Mouse (Mus musculus) forebrain, embryonic 12.5 days (tissue): Measurements from ENCODE around the gene Letmd1. TPM values are rescaled to one million over a fixed set of nuclear protein-coding genes. Genes with fewer than 3 reads are reported as not detected.

Experiments used
- ATAC-seq: fragments of 200-750 bp; cut with Nextera tagmentation; 2 replicates; pipeline ENCODE4 v1.8.0; 2017; ENCODE audit warnings: moderate TSS enrichment; ENCODE audit not compliant: low FRiP score
- H3K27ac ChIP-seq: fragments of 300-500 bp; sonication (generic); 2 replicates; pipeline ENCODE4 v1.5.1; 2016; ENCODE audit warnings: mild to moderate bottlenecking
- H3K27me3 ChIP-seq: fragments of 300-500 bp; sonication (generic); 2 replicates; pipeline ENCODE4 v1.6.1; 2016; ENCODE audit warnings: mild to moderate bottlenecking
- H3K36me3 ChIP-seq: fragments of 300-500 bp; sonication (generic); replicated peaks from 2 replicates; pipeline ENCODE4 v1.6.1; 2016; ENCODE audit warnings: mild to moderate bottlenecking
- H3K4me1 ChIP-seq: fragments of 300-500 bp; sonication (generic); 2 replicates; pipeline ENCODE4 v1.6.1; 2016
- H3K4me2 ChIP-seq: fragments of 300-500 bp; sonication (generic); 2 replicates; pipeline ENCODE4 v1.6.1; 2016; ENCODE audit warnings: mild to moderate bottlenecking, moderate library complexity
- H3K4me3 ChIP-seq: fragments of 300-500 bp; sonication (generic); replicated peaks from 2 replicates; pipeline ENCODE4 v1.5.1; 2016; ENCODE audit warnings: mild to moderate bottlenecking
- H3K9ac ChIP-seq: fragments of 300-500 bp; sonication (generic); 2 replicates; pipeline ENCODE4 v1.6.1; 2016; ENCODE audit warnings: mild to moderate bottlenecking
- H3K9me3 ChIP-seq: fragments of 300-500 bp; sonication (generic); 2 replicates; pipeline ENCODE4 v1.6.1; 2016
- WGBS: fragments of 180-500 bp; shearing (Covaris S2); methylation state at CpG from one replicate; pipeline ENCODE4 v1.1.7; 2016; 5-methylcytosine and 5-hydroxymethylcytosine counted together
- polyA plus RNA-seq: library from polyadenylated mRNA; unstranded; fragments of >200 nt; fragmentation: Nextera tagmentation; extraction: Ambion mirVana; gene quantifications from 2 replicates; pipeline ENCODE4 v1.2.1, GENCODE M21; 2016

The Letmd1 gene
- polyA plus RNA-seq, 1 experiment from 2014 or later, result 41.9 TPM

DNA sequence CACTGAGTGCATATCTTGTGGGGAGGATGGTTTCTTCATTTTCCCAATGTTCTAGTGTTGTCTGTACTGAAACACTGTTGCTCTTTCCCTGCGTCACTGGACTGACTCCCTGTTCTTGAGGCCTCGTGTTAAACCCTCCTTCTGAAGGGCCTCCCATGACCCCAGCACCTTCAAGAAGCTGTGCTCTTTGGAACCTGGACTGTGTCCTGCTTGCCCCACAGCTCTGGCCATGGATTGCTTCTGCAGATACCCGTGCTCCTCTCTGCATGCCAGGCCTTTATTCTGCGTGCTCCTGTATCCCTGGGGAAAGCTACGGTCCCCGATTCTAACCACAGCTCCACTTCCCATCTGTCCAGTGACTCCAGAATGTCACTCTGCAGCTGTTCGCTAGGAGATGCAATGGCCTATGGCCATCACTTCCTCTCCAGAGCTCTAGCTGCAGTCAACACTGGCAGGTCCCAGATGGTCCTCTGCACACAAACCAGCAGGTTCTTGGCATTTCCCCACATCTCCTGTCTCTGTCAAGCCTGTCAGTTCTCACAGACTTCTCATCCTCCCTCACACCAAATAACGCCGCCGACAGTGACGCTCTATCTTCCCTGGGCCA is 38.8 kb upstream of the Letmd1 start:
- Histone ChIP-seq H3K4me1 (no peaks in the 10 kb centered on the region), H3K27ac (no peak overlapping the region), H3K9me3 (no peaks in the 10 kb centered on the region), H3K4me2 (no peak overlapping the region), H3K4me3 (no peak overlapping the region), H3K27me3 (peaks cover 10% of the 10 kb centered on the region), H3K36me3 (no peaks in the 10 kb centered on the region), H3K9ac (no peak overlapping the region)
- 79% methylated on average over 11 of the region's 11 CpGs for WGBS
- no peak for ATAC-seq

DNA sequence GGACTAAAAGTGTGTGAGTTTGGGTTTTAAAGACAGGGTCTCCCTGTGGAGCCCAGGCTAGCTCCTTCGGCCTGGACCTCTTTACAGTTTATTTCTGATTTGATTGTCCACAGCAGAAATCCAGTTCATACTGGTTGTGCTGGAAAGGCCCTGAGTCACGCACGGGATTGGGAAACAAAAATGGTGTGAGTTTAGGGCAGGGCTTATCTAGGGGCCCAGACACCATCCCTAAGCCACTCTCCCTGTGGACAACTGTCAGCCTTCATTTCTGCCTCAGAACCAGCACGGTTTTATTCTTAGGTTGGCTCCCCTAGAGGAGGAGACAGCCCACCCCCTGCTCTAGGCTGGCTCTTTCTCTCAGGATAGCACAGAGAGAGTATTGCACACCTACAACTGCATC is 35.6 kb upstream of the Letmd1 start:
- Histone ChIP-seq H3K27me3 (no peaks in the 10 kb centered on the region), H3K9ac (no peak overlapping the region), H3K4me3 (no peak overlapping the region), H3K9me3 (no peaks in the 10 kb centered on the region), H3K27ac (no peak overlapping the region), H3K4me1 (no peaks in the 10 kb centered on the region), H3K36me3 (no peaks in the 10 kb centered on the region), H3K4me2 (no peak overlapping the region)
- 72% methylated on average over 4 of the region's 4 CpGs for WGBS
- ATAC-seq, result no peak

DNA sequence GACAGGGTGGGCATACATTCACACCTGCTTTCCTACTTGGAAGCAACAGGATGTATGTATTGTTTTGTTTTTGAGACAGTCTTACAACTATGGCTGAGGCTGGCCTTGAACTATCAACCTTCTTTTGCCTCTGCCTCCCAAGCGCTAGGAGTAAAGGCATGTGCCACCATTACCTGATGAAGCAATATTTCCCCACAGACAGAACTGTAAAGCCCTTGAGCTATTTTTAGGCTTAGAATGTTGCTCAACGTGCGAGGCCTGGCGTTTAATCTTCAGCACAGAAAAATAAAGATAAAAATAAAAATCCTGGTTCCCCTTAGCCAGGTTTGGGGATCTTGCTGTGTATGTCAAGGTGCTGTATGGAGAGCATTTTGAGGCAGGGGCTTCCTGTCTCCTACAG is 32.7 kb upstream of the Letmd1 start:
- Histone ChIP-seq H3K27ac (no peak overlapping the region), H3K4me1 (no peaks in the 10 kb centered on the region), H3K4me2 (no peak overlapping the region), H3K9me3 (no peaks in the 10 kb centered on the region), H3K9ac (no peak overlapping the region), H3K36me3 (no peaks in the 10 kb centered on the region), H3K27me3 (no peaks in the 10 kb centered on the region), H3K4me3 (no peak overlapping the region)
- 89% methylated on average over 4 of the region's 4 CpGs for WGBS
- ATAC-seq, result no peak

DNA sequence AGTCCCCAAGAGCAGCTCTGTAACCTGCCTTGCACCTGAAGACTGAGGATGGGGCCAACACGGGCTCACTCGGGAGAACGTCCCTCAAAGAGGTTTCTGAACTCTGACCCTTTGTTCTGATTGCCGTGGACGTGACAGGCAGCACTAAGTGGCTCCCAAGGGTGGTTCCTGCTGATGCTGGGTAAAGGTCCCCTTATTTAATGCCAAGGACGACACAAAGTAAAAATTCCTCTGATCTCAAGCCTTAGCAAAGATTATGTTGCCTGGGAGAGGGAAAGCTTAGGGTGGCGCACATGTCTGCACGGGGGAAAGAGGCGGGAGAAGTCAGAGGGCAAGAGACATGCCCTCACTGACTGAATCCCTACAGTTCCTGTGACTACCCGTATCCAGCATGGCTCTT is 32.3 kb upstream of the Letmd1 start:
- no peak overlapping the region for H3K9ac ChIP-seq
- ATAC-seq, result no peak
- WGBS, result 77% methylated on average over 10 of the region's 10 CpGs

DNA sequence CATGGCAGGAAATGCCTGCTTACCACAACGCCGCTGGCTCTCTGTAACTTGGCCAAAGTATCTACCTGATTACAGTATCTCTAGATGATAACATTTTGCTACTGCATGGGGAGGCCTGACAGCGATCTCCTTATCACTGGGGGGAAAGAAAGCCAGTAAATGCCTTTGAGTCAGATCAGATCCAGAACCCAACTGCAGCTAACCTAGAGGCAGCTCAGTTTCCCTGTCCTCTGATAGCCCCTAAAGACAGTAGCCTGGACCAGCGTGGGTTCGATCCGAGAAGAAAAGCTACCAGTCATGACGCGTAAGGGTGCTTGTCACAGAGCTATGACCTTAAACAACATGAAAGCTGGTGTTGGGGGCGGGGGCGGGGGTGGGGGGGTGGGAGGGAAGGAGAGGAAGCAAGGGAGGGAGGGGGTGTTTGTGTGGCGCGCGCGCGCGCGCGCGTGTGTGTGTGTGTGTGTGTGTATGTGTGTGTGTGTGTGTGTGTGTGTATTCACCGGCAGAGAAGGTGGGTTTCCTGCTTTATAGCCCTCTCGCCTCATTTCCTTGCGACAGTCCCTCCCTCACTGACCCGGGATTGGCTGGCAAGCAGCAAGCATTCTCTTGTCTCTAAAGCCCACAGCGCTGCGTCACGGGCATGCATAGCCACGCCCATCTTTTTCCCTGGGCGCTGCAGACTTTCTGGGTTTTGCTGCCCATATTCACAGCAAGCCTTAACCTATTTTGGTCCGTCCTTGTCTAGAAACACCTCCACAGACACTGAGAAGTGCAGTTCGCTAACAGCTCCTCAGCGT is 25.5 kb upstream of the Letmd1 start:
- H3K27me3 ChIP-seq, result no peaks in the 10 kb centered on the region
- peak overlapping the region; percentile 54 for H3K4me3 ChIP-seq
- H3K36me3 ChIP-seq, result no peaks in the 10 kb centered on the region
- peak overlapping the region; percentile 71 for H3K9ac ChIP-seq
- peak; percentile 97 for ATAC-seq
- peak overlapping the region; percentile 71 for H3K27ac ChIP-seq
- H3K4me1 ChIP-seq, result peaks cover 10% of the 10 kb centered on the region
- H3K4me2 ChIP-seq, result peak overlapping the region; percentile 65
- H3K9me3 ChIP-seq, result no peaks in the 10 kb centered on the region
- 10% methylated on average over 20 of the region's 31 CpGs for WGBS

More for the DNA sequence above, 32.3 kb upstream of the Letmd1 start:
- Histone ChIP-seq H3K27ac (no peak overlapping the region), H3K4me2 (no peak overlapping the region), H3K36me3 (no peaks in the 10 kb centered on the region), H3K27me3 (no peaks in the 10 kb centered on the region), H3K4me1 (no peaks in the 10 kb centered on the region), H3K4me3 (no peak overlapping the region), H3K9me3 (no peaks in the 10 kb centered on the region)

DNA sequence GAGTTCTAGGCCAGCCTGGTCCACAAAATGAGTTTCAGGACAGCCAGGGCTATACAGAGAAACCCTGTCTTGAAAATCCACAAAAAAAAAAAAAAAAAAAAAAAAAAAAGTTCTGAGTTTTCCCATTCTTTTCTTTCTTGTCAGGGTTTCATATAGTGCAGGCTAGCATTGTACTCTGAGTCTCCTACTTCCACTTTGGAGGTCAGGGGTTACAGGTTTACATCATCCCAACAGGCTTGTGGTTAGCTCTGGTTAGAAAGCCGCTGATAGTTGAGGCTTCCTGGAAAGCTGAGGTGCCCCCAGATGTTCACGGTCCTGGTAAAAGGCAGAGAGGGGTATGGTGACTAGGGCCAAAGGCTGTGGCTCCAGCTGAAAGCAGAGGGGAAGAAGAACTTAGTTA is 21.9 kb upstream of the Letmd1 start:
- Histone ChIP-seq H3K4me2 (no peak overlapping the region), H3K9ac (no peak overlapping the region), H3K4me1 (peaks cover 10% of the 10 kb centered on the region), H3K27ac (no peak overlapping the region), H3K27me3 (no peaks in the 10 kb centered on the region), H3K9me3 (no peaks in the 10 kb centered on the region), H3K36me3 (no peaks in the 10 kb centered on the region), H3K4me3 (no peak overlapping the region)
- 85% methylated on average over 2 of the region's 2 CpGs for WGBS
- no peak for ATAC-seq

DNA sequence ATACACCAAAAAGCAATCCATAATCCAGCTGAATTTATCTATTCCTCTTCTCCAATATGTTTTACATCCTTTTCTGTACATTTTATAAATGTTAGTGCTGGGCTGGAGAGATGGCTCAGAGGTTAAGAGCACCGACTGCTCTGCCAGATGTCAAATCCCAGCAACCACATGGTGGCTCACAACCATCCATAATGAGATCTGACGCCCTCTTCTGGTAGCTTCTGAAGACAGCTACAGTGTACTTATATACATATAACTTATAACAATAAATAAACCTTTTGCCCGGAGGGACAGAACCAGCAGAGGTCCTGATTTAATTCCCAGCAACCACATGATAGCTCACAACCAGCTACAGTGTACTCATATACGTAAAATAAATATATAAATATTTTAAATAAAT is 20.3 kb upstream of the Letmd1 start:
- H3K27ac ChIP-seq, result no peak overlapping the region
- no peak overlapping the region for H3K9ac ChIP-seq
- H3K27me3 ChIP-seq, result no peaks in the 10 kb centered on the region
- no peaks in the 10 kb centered on the region for H3K36me3 ChIP-seq
- no peak overlapping the region for H3K4me3 ChIP-seq
- H3K4me2 ChIP-seq, result no peak overlapping the region
- 79% methylated on average over 4 of the region's 4 CpGs for WGBS
- no peak for ATAC-seq
- H3K4me1 ChIP-seq, result peaks cover 6% of the 10 kb centered on the region
- no peaks in the 10 kb centered on the region for H3K9me3 ChIP-seq

DNA sequence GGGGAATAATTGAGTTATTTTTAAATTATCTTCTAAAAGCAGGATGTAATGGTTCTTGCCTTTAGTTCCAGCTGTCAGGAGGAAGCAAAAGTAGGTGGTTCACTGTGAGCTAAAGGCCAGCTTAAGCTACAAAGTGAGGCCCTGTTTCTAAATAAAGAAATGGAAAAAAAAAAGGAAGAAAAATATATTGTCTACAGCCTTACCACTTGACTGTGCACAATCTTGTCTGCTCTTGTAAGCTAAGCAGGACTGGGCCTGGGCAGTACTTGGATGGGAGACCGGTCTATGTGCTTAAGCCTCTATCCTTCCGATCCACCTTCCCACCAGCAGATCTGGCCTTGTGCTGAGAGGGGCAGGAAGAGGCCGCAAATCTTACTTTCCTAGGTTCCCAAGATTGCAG is 19.3 kb upstream of the Letmd1 start:
- Histone ChIP-seq H3K4me3 (no peak overlapping the region), H3K36me3 (no peaks in the 10 kb centered on the region), H3K9me3 (no peaks in the 10 kb centered on the region), H3K4me1 (no peaks in the 10 kb centered on the region), H3K9ac (no peak overlapping the region), H3K27me3 (no peaks in the 10 kb centered on the region), H3K27ac (no peak overlapping the region), H3K4me2 (no peak overlapping the region)
- ATAC-seq, result no peak
- 89% methylated on average over 3 of the region's 3 CpGs for WGBS

DNA sequence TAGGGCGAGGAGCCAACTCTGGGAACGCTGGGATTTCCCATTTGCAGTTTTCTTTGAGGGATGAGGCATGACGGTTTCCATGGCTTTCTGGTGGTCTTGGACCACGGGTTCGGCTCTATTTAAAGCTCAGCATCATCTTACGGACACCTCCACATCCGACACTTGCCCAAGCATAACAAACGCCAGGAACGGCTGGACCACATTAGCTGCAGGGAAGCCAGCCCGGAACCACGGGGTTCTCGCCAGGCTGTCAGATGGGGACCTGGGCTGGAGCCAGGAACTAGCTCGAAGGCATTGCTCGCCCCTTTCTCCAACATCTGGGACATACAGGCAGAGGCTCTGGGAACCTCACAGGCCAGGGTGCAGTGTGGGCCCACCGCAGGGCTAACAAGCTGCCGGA is 17.6 kb upstream of the Letmd1 start:
- H3K4me2 ChIP-seq, result no peak overlapping the region
- 85% methylated on average over 16 of the region's 16 CpGs for WGBS

DNA sequence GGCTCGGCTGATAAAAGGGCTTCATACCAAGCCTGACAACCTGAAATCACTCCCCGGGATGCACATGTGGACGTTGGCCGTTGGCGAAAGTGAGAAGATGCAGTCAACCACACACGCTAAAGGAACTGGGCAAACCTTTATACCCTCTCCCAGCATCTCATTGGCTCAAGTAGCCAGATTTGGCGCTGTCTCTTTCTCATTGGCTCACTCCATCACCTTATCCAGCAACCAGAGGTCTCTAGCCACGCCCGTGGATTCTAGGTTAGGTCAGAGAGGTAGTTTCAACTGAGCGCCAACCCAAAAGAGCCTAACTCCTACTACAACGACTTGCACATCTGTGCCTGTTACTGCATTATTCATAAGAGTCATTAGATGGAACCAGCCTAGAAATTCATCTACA is 16.3 kb upstream of the Letmd1 start:
- H3K4me1 ChIP-seq, result no peaks in the 10 kb centered on the region
- no peak overlapping the region for H3K4me2 ChIP-seq
- ATAC-seq, result no peak
- no peaks in the 10 kb centered on the region for H3K36me3 ChIP-seq
- no peaks in the 10 kb centered on the region for H3K9me3 ChIP-seq
- H3K27me3 ChIP-seq, result no peaks in the 10 kb centered on the region
- H3K4me3 ChIP-seq, result no peak overlapping the region
- H3K27ac ChIP-seq, result no peak overlapping the region
- WGBS, result 80% methylated on average over 11 of the region's 11 CpGs
- no peak overlapping the region for H3K9ac ChIP-seq

More for the DNA sequence above, 17.6 kb upstream of the Letmd1 start:
- H3K27me3 ChIP-seq, result no peaks in the 10 kb centered on the region
- H3K9me3 ChIP-seq, result no peaks in the 10 kb centered on the region
- no peaks in the 10 kb centered on the region for H3K36me3 ChIP-seq
- ATAC-seq, result no peak
- no peak overlapping the region for H3K4me3 ChIP-seq
- no peaks in the 10 kb centered on the region for H3K4me1 ChIP-seq
- H3K27ac ChIP-seq, result no peak overlapping the region
- H3K9ac ChIP-seq, result no peak overlapping the region

DNA sequence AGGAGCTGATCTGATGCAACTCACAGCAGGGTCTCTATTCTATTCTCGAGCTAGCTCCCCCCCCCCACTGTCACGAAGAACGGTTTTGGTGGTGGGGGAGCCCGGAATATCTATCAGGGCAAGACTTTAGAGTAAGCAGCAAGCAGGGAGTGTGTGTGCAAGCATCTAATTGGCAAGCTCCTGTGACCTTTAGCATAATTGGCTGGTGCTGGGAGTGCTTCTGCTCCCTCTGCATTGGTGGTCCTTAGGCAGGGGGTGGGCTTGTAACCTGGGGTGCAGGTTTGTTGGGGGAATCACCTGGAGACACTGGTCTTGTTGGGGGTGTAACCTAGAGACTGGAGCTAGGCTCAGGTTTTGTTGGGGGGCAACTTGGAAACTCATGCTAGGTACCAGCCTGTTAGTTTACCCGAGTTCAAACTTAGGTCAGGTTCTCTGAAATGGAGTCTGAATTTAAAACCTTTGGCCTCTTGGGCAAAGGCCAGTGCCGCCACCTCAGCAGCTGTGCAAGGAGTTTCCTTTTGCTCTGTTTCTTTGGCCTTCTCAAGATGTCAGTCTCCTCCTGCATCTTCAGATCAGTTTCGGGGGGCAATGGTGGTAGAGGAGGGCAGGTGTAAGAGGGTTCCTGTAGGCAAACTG is 12.3 kb upstream of the Letmd1 start:
- 65% methylated on average over 7 of the region's 7 CpGs for WGBS
- Histone ChIP-seq H3K4me2 (no peak overlapping the region), H3K9ac (no peak overlapping the region), H3K9me3 (no peaks in the 10 kb centered on the region), H3K4me1 (0 out of 2 replicates have a peak, but pooled peaks cover 5% of the 10 kb centered on the region), H3K27me3 (peaks cover 20% of the 10 kb centered on the region), H3K4me3 (no peak overlapping the region), H3K27ac (no peak overlapping the region), H3K36me3 (no peaks in the 10 kb centered on the region)
- no peak for ATAC-seq

DNA sequence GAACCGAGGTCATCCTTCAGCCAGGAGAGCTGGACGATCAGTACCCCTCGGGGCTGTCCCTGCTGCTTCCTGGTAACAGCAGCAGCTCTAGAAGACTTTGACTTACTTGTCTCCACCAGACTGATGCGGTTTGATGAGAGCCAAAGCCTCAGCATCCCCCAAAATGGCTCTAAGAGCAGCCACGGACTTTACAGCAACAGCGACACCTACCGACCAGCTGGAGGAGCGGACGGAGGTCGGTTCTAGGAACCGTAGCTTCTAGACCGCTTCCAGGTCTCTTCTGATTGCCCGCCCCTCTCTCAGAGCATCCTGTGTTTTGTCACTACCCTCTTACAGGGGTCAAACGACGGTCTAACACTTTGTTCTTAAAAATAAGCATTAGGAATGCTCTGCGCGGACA is 11.5 kb upstream of the Letmd1 start:
- H3K4me3 ChIP-seq, result no peak overlapping the region
- H3K9me3 ChIP-seq, result no peaks in the 10 kb centered on the region
- 7% methylated on average over 17 of the region's 17 CpGs for WGBS
- 0 out of 2 replicates have a peak, but pooled peaks cover 5% of the 10 kb centered on the region for H3K4me1 ChIP-seq
- H3K9ac ChIP-seq, result no peak overlapping the region
- no peaks in the 10 kb centered on the region for H3K36me3 ChIP-seq
- 0 out of 2 replicates have a peak, but pooled peaks have one; percentile 23 for ATAC-seq
- peaks cover 20% of the 10 kb centered on the region for H3K27me3 ChIP-seq
- no peak overlapping the region for H3K27ac ChIP-seq
- 0 out of 2 replicates have a peak overlapping the region, but pooled peaks have one; percentile 22 for H3K4me2 ChIP-seq
